Mouse (Mus musculus) forebrain, embryonic 14.5 days (tissue): Measurements from ENCODE around the gene Phc2. TPM values are rescaled to one million over a fixed set of nuclear protein-coding genes. Genes with fewer than 3 reads are reported as not detected.
A peak's percentile ranks its signal among the peaks of the same experiment; 100 is the strongest.

Experiments
- ATAC-seq: fragments of 200-750 bp; cut with Nextera tagmentation; 2 replicates; pipeline ENCODE4 v1.8.0; 2017; ENCODE audit warnings: mild to moderate bottlenecking, moderate library complexity
- DNase-seq: peaks from one replicate; pipeline ENCODE4 v3.0.0-alpha.2; 2015; ENCODE audit warnings: low spot score
- H3K27ac ChIP-seq: fragments of 300-500 bp; sonication (generic); 2 replicates; pipeline ENCODE4 v1.5.1; 2014; ENCODE audit warnings: low read depth, mild to moderate bottlenecking, control low read depth, low read length, moderate library complexity
- H3K27me3 ChIP-seq: fragments of 300-500 bp; sonication (generic); replicated peaks from 2 replicates; pipeline ENCODE4 v1.6.1; 2014; ENCODE audit warnings: low read length, control low read depth, mixed read lengths; ENCODE audit not compliant: control insufficient read depth, insufficient read depth
- H3K36me3 ChIP-seq: fragments of 300-500 bp; sonication (generic); 2 replicates; pipeline ENCODE4 v1.6.1; 2014; ENCODE audit warnings: low read length, control low read depth; ENCODE audit not compliant: control insufficient read depth, insufficient read depth
- H3K4me1 ChIP-seq: fragments of 300-500 bp; sonication (generic); 2 replicates; pipeline ENCODE4 v1.6.1; 2014; ENCODE audit warnings: antibody characterized with exemption, low read length, control low read depth; ENCODE audit not compliant: control insufficient read depth, insufficient read depth
- H3K4me2 ChIP-seq: fragments of 300-500 bp; sonication (generic); 2 replicates; pipeline ENCODE4 v1.6.1; 2014; ENCODE audit warnings: mild to moderate bottlenecking, control low read depth, low read length
- H3K4me3 ChIP-seq: fragments of 300-500 bp; sonication (generic); 2 replicates; pipeline ENCODE4 v1.5.1; 2014; ENCODE audit warnings: low read depth, low read length, control low read depth
- H3K9ac ChIP-seq: fragments of 300-500 bp; sonication (generic); 2 replicates; pipeline ENCODE4 v1.6.1; 2014; ENCODE audit warnings: mild to moderate bottlenecking, low read length, control low read depth, moderate library complexity
- H3K9me3 ChIP-seq: fragments of 300-500 bp; sonication (generic); replicated peaks from 2 replicates; pipeline ENCODE4 v1.6.1; 2016; ENCODE audit warnings: low read length, control low read depth, mixed read lengths; ENCODE audit not compliant: control insufficient read depth
- WGBS: fragments of 180-500 bp; shearing (Covaris S2); extraction: QIAGEN DNeasy Blood & Tissue Kit; methylation state at CpG from one replicate; pipeline ENCODE4 v1.1.7; 2014; 5-methylcytosine and 5-hydroxymethylcytosine counted together
- polyA plus RNA-seq: library from polyadenylated mRNA; unstranded; fragments of >200 nt; fragmentation: Nextera tagmentation; extraction: Ambion mirVana; gene quantifications from 2 replicates; pipeline ENCODE4 v1.2.1, GENCODE M21; 2014

Phc2 gene
- polyA plus RNA-seq, 1 experiment from 2014 or later = 35.3 TPM

DNA sequence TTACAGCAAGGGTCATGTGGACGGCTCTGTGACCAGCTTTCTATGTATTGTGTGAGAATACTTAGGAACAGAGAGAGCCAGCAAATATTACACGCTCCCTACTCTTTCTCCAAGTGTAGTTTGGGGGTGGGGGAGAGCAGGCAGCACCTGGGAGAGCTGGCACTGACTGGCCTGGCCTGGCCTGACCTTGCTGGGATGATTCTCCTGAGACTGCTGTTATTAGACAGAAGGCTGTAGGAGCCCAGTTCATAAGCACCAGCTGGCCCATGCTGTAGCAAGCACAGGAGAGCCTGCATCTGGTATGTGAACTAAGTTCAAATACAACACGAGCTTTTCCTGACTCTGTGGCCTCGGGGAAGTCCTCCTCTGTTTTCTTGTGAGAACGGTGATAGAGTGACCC lies 38.7 kb downstream of the Phc2 start:
- H3K36me3 ChIP-seq = no peaks in the 10 kb centered on the region
- H3K4me2 ChIP-seq = no peak overlapping the region
- ATAC-seq (no peak), DNase-seq (no peak)
- no peaks in the 10 kb centered on the region for H3K9me3 ChIP-seq
- H3K27me3 ChIP-seq = no peaks in the 10 kb centered on the region
- WGBS = 59% methylated on average over 5 of the region's 5 CpGs
- H3K27ac ChIP-seq = no peak overlapping the region; the same call in 1 of the 2 replicates
- no peak overlapping the region for H3K9ac ChIP-seq
- no peak overlapping the region for H3K4me3 ChIP-seq
- peaks cover 29% of the 10 kb centered on the region for H3K4me1 ChIP-seq

- Histone ChIP-seq H3K27ac (no peak overlapping the region), H3K4me2 (no peak overlapping the region), H3K4me1 (peaks cover 34% of the 10 kb centered on the region), H3K4me3 (no peak overlapping the region), H3K9ac (no peak overlapping the region), H3K9me3 (no peaks in the 10 kb centered on the region), H3K27me3 (no peaks in the 10 kb centered on the region), H3K36me3 (no peaks in the 10 kb centered on the region)
- DNase-seq (no peak), ATAC-seq (no peak)
Measured at GRCm38 (mm10) chr4:128694315-128694714, 39.8 kb downstream of the Phc2 start.

- Histone ChIP-seq H3K36me3 (no peaks in the 10 kb centered on the region), H3K27me3 (no peaks in the 10 kb centered on the region), H3K4me3 (no peak overlapping the region), H3K9ac (no peak overlapping the region), H3K9me3 (no peaks in the 10 kb centered on the region), H3K4me2 (no peak overlapping the region), H3K4me1 (peaks cover 34% of the 10 kb centered on the region), H3K27ac (no peak overlapping the region)
- WGBS = 72% methylated on average over 7 of the region's 7 CpGs
- no peak for DNase-seq
- no peak for ATAC-seq
Measured at GRCm38 (mm10) chr4:128695149-128695548, 40.6 kb downstream of the Phc2 start.

GRCm38 (mm10) chr4:128698011-128698861 lies 43.7 kb downstream of the Phc2 start:
- no peak overlapping the region for H3K4me2 ChIP-seq
- no peak for ATAC-seq
- H3K9me3 ChIP-seq = no peaks in the 10 kb centered on the region
- peaks cover 14% of the 10 kb centered on the region for H3K4me1 ChIP-seq
- H3K4me3 ChIP-seq = no peak overlapping the region
- H3K27ac ChIP-seq = peak overlapping the region; percentile 45
- H3K9ac ChIP-seq = peak overlapping the region; percentile 38; the same call in 1 of the 2 replicates
- no peaks in the 10 kb centered on the region for H3K36me3 ChIP-seq
- H3K27me3 ChIP-seq = no peaks in the 10 kb centered on the region
- no peak for DNase-seq
- WGBS = 48% methylated on average over 12 of the region's 12 CpGs

GRCm38 (mm10) chr4:128699916-128700315 lies 45.4 kb downstream of the Phc2 start:
- Histone ChIP-seq H3K4me2 (no peak overlapping the region), H3K4me3 (no peak overlapping the region), H3K27me3 (no peaks in the 10 kb centered on the region), H3K9ac (no peak overlapping the region), H3K36me3 (no peaks in the 10 kb centered on the region), H3K9me3 (no peaks in the 10 kb centered on the region), H3K4me1 (peaks cover 11% of the 10 kb centered on the region), H3K27ac (no peak overlapping the region)
- DNase-seq (no peak), ATAC-seq (no peak)
- 93% methylated on average over 4 of the region's 4 CpGs for WGBS

DNA sequence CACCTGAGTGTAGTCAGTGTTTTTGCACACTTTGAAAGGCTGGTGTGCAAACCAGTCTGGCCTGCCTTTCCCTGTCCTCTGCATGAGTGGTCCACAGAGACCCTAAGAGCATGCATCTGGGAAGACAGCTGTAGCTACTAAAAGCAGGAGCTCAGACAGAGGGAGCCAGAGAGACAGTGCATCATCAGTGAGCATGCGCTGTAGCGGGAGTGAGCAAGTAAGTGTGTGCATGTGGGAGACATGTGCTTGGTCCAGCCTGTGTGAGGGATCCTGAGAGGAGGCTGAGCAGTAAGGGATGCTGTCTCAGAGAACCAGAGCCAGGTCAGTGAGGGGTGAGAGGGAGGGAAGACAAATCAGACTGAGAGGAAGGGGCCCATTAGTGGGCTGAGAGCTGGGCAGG lies 46.0 kb downstream of the Phc2 start:
- no peaks in the 10 kb centered on the region for H3K36me3 ChIP-seq
- H3K4me1 ChIP-seq = peaks cover 11% of the 10 kb centered on the region; the same call in 1 of the 2 replicates
- no peaks in the 10 kb centered on the region for H3K27me3 ChIP-seq
- peak; percentile 10; the same call in 1 of the 2 replicates for ATAC-seq
- H3K9me3 ChIP-seq = no peaks in the 10 kb centered on the region
- H3K4me2 ChIP-seq = no peak overlapping the region
- H3K27ac ChIP-seq = no peak overlapping the region
- no peak overlapping the region for H3K9ac ChIP-seq
- no peak for DNase-seq
- WGBS = 62% methylated on average over 2 of the region's 2 CpGs
- H3K4me3 ChIP-seq = no peak overlapping the region

- ATAC-seq (no peak), DNase-seq (no peak)
- 91% methylated on average over 15 of the region's 15 CpGs for WGBS
- Histone ChIP-seq H3K27ac (no peak overlapping the region), H3K36me3 (0 out of 2 replicates have a peak, but pooled peaks cover 3% of the 10 kb centered on the region), H3K9me3 (no peaks in the 10 kb centered on the region), H3K4me3 (no peak overlapping the region), H3K4me2 (no peak overlapping the region), H3K27me3 (no peaks in the 10 kb centered on the region), H3K9ac (no peak overlapping the region), H3K4me1 (no peaks in the 10 kb centered on the region)
Measured at GRCm38 (mm10) chr4:128705138-128705720, 50.7 kb downstream of the Phc2 start.

DNA sequence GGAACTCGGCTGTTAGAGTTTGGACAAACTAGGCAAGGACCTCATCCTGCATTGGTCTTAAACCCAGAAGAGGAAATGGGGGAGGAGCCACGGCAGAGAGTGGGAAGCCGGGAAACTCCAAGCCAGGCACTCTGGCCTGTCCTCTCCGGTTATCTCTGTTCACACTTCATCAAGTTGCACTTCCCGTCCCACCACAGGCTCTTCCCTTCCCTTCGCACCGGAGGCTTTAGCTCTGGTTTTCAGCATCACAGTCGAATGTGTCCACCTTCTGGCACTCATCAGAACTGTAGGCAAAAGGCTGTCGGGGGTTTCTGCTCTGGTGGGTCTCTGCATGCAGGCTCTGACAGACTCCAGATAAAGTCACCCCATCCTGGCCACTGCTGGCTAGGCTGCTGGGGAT lies 52.1 kb downstream of the Phc2 start:
- Histone ChIP-seq H3K9ac (no peak overlapping the region), H3K36me3 (0 out of 2 replicates have a peak, but pooled peaks cover 3% of the 10 kb centered on the region), H3K4me3 (no peak overlapping the region), H3K9me3 (no peaks in the 10 kb centered on the region), H3K27me3 (no peaks in the 10 kb centered on the region), H3K4me2 (no peak overlapping the region), H3K4me1 (peaks cover 2% of the 10 kb centered on the region), H3K27ac (no peak overlapping the region)
- WGBS = 23% methylated on average over 9 of the region's 9 CpGs
- no peak for ATAC-seq
- peak; percentile 58 for DNase-seq

DNA sequence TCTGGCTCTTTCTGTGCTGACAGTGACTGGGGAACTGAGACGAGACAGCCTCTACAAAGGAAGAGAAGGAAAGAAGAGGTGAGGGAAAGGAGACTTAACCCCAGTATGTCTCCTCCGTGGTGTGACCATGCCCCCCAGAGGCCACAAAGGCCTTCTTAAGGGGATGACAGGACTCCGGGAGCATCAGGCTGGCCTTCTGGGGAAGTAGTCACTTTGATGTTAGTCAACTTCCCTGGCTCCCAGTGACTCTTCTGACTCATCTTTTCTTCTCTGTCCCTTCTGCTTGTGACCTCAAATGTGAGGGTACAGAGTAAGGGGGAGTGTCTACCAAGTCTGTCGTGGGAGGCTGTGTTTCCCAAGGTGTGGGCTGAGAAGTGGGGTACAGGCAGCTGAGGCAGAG lies 52.9 kb downstream of the Phc2 start:
- Histone ChIP-seq H3K4me2 (no peak overlapping the region), H3K27me3 (no peaks in the 10 kb centered on the region), H3K9ac (no peak overlapping the region), H3K27ac (no peak overlapping the region), H3K4me1 (peaks cover 9% of the 10 kb centered on the region), H3K9me3 (no peaks in the 10 kb centered on the region), H3K4me3 (no peak overlapping the region), H3K36me3 (0 out of 2 replicates have a peak, but pooled peaks cover 6% of the 10 kb centered on the region)
- 65% methylated on average over 4 of the region's 4 CpGs for WGBS
- DNase-seq = no peak
- ATAC-seq = no peak
